Mouse (Mus musculus) Patski (cell line): Measurements from ENCODE around the gene Cdc40. TPM values are rescaled to one million over a fixed set of nuclear protein-coding genes. Genes with fewer than 3 reads are reported as not detected.
A peak's percentile ranks its signal among the peaks of the same experiment; 100 is the strongest.

Experiments used
- ATAC-seq: fragments of 100-300 bp; one replicate; pipeline ENCODE4 v1.8.0; 2021
- CTCF ChIA-PET: fragments of 350-600 bp; sonication (Branson Sonifier 250); formaldehyde crosslinking; loops from one replicate; lab custom pipeline; 2022; ENCODE audit warnings: inconsistent platforms; lab: Charles Lee
- POLR2A ChIA-PET: fragments of 350-600 bp; sonication (Branson Sonifier 250); formaldehyde crosslinking; loops from one replicate; lab custom pipeline; 2022; ENCODE audit warnings: antibody characterized with exemption, inconsistent platforms; lab: Charles Lee
- DNase-seq: peaks from one replicate; pipeline ENCODE4 v3.0.0-alpha.2; 2011; ENCODE audit warnings: low read depth, low spot score
- H3K27me3 ChIP-seq: fragments of 371-371 bp; one replicate; pipeline ENCODE4 v1.5.1; 2021
- CTCF ChIP-seq: fragments of 100-300 bp; IDR thresholded peaks from one replicate; pipeline ENCODE4 v1.5.1; 2021
- in situ Hi-C: fragments of 300-500 bp; cut with MboI; formaldehyde crosslinking; loops from 3 replicates; pipeline ENCODE4 v1.11.1; 2018; ENCODE audit warnings: low pct_unique_long_range_greater_than_20kb, mixed read lengths
- polyA plus RNA-seq: library from polyadenylated mRNA; unstranded; gene quantifications from one replicate; pipeline ENCODE4 v1.2.3, GENCODE M21; 2021

Cdc40 gene
- 28.1 TPM for polyA plus RNA-seq

DNA sequence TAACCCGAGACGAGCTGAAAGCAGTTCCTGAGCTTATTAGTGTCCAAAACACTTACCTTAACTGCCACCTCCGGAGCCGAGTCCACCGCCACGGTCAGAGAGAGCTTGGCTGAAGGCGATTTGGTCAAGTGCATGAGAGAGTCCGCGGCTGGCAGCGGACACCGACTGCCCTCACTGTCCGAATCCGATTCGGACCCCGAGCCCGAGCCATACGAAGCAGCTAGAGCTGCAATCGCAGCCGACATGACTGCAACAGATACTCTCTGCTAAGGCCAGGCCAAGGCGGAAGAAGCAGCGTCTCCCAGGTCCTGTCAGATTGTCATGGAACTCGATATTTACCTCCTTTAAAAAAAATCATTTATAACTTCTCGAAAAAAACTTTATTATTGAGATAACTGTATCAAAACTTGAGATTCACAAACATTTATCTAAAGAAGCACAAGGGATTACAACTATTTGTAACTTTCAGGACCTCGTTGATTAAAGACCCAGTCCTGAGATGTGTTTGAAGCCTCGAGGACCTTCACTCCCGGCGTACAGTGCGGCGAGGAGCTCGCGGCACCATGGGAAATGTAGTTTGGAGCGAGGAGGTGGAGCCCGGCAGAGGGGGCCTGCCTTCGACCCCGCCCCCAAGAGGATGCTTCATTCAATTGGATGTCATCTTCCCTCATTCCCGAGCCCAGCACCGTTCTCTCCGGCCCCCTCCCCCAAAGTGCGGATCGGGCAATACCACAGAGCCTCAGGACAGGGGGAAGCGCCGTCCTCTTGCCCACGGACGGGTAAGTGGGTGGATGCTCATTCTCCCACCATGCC is at the start of gene Cdc40, which contains the start of gene Wasf1:
Gene Cdc40, minus strand, starts transcription at position 481 of the 813 bp plus-strand sequence.
Gene Wasf1, plus strand, starts transcription at position 645 of the 813 bp plus-strand sequence.
- TF ChIP-seq CTCF: no peak
- ChIA-PET CTCF (interaction anchor here (1.3 kb wide), 1 partner anchor 9 kb away, joined by 3 read pairs; no protein-coding TSS in a partner anchor), POLR2A (interaction anchor here (1.1 to 1.2 kb wide), 2 partner anchors 241 to 330 kb away, joined by 4 read pairs; no protein-coding TSS in a partner anchor)
- DNase-seq (peak; percentile 96), ATAC-seq (peak; percentile 88)
- H3K27me3 ChIP-seq: no peaks in the 10 kb centered on the region
- in situ Hi-C loops: loop anchor here (5.0 to 25.0 kb wide), 2 partner anchors 231 to 621 kb away; partner anchors contain the start of gene Gtf3c6

DNA sequence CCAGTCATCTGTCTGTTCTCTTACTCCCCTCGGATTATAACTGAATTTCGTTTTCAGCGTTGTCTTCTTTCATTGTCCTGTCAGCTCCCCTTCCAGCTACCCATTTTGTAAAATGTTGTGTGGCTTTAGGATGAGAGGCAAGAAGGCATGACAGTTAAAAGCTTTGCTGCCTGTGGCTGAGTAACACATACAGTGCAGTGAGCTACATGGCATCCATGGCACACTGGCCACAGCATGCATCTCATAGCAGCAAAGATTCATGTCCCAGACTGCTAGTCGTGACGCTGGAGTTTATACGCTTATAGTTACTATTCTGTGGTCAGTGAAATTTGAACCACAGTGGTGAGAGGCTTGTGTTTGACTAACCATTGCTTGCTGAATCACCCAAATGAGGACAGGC is 36.4 kb upstream of the Cdc40 start:
- CTCF ChIA-PET: interaction anchor here (1.0 to 1.1 kb wide), 2 partner anchors 10 to 11 kb away, joined by 3 read pairs; no protein-coding TSS in a partner anchor
- POLR2A ChIA-PET: interaction anchor here (0.6 to 1.3 kb wide), 2 partner anchors 9 to 270 kb away, joined by 3 to 4 read pairs; no protein-coding TSS in a partner anchor
- no peaks in the 10 kb centered on the region for H3K27me3 ChIP-seq
- DNase-seq: no peak
- ATAC-seq: peak; percentile 51
- TF ChIP-seq CTCF: no peak
- in situ Hi-C loops: no loop called here

DNA sequence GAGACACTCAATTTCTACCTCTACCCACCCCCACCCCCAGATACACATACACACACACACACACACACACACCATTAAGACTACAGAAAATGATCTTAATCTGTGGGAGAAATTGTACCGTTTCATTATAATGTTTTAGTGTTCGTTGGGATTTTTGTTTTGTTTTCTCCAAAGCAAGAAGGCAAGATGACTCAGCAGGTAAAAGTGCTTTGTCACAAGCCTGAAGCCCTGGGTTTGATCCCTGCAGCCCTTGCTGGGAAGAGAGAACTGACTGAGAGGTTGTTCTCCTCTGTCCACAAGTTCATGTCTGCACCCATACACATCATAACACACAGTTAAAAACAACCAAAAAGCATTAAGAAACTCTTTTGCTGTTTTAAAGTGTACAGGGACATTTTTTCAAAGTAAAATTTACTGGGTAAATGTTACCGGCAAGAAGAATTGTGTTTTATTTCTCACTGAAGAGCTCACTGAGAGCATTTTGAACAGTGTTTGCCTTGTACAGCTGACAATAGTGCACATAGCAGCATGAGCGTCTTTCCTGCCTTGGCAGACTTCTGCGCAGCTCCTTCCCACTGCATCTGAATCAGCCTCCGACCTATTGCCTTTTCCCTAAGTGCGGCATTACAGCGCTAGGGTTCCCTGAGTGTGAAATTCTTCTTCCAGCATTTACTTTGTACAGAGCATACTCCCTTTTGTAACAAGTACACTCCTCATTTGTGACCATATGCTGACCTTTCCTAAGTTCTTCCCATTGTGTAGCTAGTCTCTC is 35.7 kb upstream of the Cdc40 start:
- in situ Hi-C loops: no loop called here
- no peak for TF ChIP-seq CTCF
- DNase-seq (no peak), ATAC-seq (no peak)
- no peaks in the 10 kb centered on the region for H3K27me3 ChIP-seq
- POLR2A ChIA-PET: interaction anchor here (0.7 to 1.3 kb wide), 2 partner anchors 8 to 121 kb away, joined by 3 to 4 read pairs; no protein-coding TSS in a partner anchor
- CTCF ChIA-PET: interaction anchor here (0.7 to 1.1 kb wide), 3 partner anchors 10 to 34 kb away, joined by 3 read pairs; no protein-coding TSS in a partner anchor

DNA sequence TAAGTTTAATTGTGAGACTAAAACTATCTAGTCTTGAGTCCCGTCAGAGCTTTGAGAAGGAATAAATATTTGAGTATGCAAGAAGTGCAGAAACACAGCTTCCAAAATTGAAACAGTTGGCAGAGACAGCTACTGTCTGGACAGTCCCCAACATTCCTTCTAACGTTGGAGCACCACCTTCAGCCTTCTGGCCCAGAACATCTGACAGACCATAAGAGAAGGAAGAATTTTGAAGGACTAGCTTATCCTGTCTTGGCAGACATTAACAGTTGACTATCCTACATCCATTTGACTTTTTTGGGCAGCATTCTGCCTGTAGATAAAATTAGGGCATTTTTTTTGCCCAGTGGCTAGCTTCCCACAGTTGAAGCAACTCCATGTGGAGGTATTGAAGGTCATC is 32.1 kb upstream of the Cdc40 start:
- ChIA-PET POLR2A (no interaction called here), CTCF (no interaction called here)
- no peaks in the 10 kb centered on the region for H3K27me3 ChIP-seq
- DNase-seq (no peak), ATAC-seq (no peak)
- TF ChIP-seq CTCF: no peak
- in situ Hi-C loops: no loop called here

DNA sequence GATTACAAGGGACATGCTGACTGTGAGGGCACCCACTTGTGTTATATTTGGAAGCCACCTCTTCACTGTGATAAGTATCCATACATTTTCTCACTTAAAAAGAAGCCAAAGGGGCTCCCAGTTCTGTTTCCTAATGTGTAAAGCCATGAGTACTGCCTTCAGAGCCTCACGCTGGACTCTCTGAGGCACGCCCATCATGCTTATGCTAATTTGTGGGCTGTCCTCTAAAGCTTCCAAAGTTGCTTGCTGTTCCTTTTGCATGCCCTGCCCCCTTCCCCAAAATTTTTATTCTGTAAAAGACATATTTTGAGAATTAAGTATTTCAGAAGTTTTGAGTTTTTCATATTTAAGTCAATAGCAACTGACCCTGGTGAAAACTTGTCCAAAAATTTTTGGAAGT is 27.7 kb upstream of the Cdc40 start:
- no peak for TF ChIP-seq CTCF
- in situ Hi-C loops: no loop called here
- ATAC-seq (no peak), DNase-seq (no peak)
- H3K27me3 ChIP-seq: no peaks in the 10 kb centered on the region
- CTCF ChIA-PET: interaction anchor here (0.6 to 1.5 kb wide), 2 partner anchors 12 to 26 kb away, joined by 3 to 4 read pairs; no protein-coding TSS in a partner anchor
- POLR2A ChIA-PET: interaction anchor here (1.3 kb wide), 1 partner anchor 9 kb away, joined by 4 read pairs; no protein-coding TSS in a partner anchor

DNA sequence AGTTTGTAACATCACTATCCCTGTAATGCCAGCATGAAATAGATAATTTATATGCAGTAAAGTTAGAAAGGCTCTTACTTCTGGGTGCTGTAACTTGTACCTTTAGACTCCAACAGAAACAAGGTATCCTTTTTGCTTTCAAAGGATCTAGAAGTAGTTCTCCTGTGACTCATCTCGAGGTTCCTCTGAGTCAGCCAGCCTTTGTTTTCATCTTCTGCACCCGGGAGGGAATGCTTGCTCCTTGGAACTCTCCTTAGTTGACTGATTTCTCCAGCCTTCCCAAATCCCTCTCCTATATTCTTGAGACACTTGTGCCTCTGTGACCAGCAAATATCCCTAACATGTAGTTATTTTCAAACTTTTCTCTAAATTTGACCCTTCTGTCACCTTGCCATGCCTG is 25.5 kb upstream of the Cdc40 start:
- TF ChIP-seq CTCF: no peak
- in situ Hi-C loops: no loop called here
- ChIA-PET CTCF (interaction anchor here (0.7 to 1.1 kb wide), 2 partner anchors 11 to 267 kb away, joined by 3 read pairs; no protein-coding TSS in a partner anchor), POLR2A (no interaction called here)
- DNase-seq (no peak), ATAC-seq (peak; percentile 80)
- no peaks in the 10 kb centered on the region for H3K27me3 ChIP-seq

DNA sequence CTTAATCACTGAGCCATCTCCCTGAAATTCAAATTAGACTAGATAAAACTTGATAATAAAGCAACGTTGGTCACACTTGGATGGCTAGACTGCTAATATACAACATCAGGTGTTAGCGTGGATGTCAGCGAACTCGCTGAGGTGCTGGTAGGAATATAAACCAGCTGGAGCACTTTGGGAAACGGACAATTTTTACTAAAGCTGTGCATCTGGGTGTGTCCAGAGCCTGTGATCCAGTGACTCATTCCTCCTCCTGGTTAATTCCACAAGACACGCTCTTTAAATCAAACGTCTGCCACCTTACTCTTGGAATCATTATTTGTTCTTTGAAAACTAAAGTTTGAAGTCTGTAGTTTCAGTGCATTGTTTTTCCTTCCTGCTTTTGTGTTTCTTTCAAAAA is 23.7 kb upstream of the Cdc40 start:
- no peak for TF ChIP-seq CTCF
- H3K27me3 ChIP-seq: no peaks in the 10 kb centered on the region
- ATAC-seq: peak; percentile 39
- in situ Hi-C loops: no loop called here
- POLR2A ChIA-PET: no interaction called here
- no peak for DNase-seq
- CTCF ChIA-PET: interaction anchor here (1.1 kb wide), 1 partner anchor 9 kb away, joined by 3 read pairs; no protein-coding TSS in a partner anchor

DNA sequence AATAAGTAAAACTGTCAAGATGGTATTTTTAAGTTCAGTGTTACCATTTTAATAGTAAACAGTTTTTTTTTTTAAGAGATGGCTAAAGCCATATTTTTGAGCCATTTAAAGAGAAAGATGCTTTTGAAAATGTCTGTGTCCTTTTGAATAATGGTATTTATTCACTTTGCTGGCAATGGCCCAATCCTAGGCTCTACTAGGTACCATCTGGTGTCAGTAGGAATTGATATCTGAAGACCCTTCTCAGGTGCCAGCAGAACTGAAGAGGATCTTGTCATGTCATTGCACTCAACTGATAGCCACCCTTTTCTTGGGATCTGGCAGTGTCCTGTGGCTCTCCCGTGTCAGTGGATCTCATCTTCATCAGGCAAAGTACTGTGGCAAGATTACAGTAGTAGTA is 23.0 kb upstream of the Cdc40 start:
- in situ Hi-C loops: no loop called here
- ChIA-PET CTCF (no interaction called here), POLR2A (no interaction called here)
- H3K27me3 ChIP-seq: no peaks in the 10 kb centered on the region
- no peak for TF ChIP-seq CTCF
- DNase-seq (no peak), ATAC-seq (no peak)

DNA sequence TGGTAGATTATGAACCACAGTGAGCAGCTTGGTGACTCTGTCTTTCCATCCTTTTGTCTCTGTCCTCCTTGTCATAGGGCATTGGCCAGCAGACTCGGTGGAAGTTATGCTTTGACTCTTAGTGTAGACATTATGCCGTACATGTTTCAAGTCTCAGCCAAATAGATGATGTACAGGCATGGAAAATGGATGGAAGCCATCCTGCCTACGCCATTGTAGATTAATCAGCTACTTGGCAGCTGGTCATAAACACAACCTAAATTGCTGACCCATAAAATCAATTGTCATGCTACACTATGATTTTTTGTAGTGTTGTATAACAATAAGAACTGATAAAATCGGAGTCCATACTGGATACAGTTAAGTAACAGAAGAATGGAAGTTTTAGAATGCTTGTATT is 18.7 kb upstream of the Cdc40 start:
- POLR2A ChIA-PET: no interaction called here
- CTCF ChIA-PET: no interaction called here
- in situ Hi-C loops: no loop called here
- no peaks in the 10 kb centered on the region for H3K27me3 ChIP-seq
- DNase-seq (no peak), ATAC-seq (no peak)
- TF ChIP-seq CTCF: no peak

DNA sequence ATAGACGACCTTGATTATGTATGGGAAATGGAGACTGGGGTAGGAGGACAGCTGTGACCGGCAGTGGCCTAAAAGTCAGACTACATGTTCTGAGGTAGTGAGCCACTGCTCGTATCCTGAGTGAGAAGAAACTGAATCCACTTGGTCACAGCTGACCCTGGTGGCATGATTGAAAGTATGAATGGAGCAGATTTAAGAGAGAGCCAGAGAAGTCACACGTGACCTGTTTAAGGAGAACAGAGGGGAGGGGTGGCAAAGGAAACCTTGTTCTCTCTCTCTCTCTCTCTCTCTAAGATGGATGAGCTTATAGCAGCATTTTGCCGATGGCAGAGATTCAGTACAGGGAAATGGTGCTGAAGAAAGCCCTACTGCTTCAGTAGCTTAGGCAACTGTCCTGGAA is 13.5 kb upstream of the Cdc40 start:
- TF ChIP-seq CTCF: no peak

More for the DNA sequence above, 13.5 kb upstream of the Cdc40 start:
- H3K27me3 ChIP-seq: no peaks in the 10 kb centered on the region
- CTCF ChIA-PET: interaction anchor here (1.3 kb wide), 1 partner anchor 12 kb away, joined by 4 read pairs; no protein-coding TSS in a partner anchor
- no peak for ATAC-seq
- POLR2A ChIA-PET: no interaction called here
- in situ Hi-C loops: loop anchor here (25.0 kb wide), 1 partner anchor 634 kb away; the partner anchor contains the start of gene Gtf3c6
- no peak for DNase-seq
